Mouse (Mus musculus): ENCODE measurements around the gene Fam78b.

Fam78b gene

DNA sequence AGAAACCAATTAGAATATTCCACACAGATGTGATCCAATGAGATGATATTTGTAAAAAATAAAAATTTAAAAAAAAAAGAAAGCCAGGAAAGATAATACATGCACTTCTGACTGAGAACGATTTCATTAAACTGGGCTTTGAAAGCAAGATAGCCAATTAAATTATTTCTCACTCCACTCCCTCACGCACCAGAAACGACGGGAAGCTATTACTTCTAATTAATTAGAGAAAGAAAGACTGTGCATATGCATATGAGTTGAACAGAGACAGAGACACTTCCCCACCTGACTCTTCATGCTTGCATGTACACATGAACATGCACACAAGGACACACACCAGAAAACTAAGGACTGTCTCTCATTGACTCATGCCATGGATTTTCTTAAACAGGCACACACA lies 84.2 kb downstream of the Fam78b start:
- in situ Hi-C loops (cut with MboI, MseI), result no loop called here

DNA sequence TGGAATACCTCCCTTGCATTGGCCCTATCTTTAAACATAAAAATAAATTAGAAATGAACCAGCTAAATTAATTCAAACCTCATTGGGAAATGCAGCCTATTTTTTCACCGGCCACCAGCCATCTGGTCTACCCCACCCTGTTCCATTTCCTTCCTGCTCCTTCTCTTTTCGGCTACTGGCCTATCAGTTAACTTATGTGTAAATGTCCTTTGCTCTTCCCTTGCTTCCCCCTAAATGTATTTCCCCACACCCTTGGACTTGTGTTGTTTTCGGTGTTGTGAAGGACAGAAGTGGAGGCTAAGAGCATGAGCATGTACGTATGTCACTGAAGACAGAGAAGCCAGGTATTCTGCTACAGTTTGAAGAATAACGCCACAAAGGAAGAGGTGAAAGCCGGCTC lies 89.2 kb downstream of the Fam78b start:
- in situ Hi-C loops (cut with MboI, MseI), result no loop called here

DNA sequence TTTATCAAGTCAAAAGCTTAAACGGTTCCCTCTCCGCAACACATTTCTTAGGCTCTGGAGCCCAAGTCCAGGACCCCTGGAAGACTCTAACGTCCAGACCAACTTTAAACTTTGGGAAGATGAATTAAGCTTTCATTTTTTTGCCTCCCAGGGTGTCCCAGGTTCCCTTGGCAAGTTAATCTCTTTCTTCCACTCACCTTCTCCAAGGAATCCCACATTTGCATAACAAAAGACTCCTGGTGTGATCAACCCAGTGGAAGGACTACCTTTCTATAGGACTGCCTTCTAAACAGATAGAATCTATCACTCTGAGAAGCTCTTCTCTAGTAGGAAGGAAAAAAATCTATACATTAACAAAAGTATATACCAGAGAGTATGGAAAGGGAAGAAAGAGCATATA lies 92.3 kb downstream of the Fam78b start:
- in situ Hi-C loops (cut with MboI, MseI), result no loop called here

DNA sequence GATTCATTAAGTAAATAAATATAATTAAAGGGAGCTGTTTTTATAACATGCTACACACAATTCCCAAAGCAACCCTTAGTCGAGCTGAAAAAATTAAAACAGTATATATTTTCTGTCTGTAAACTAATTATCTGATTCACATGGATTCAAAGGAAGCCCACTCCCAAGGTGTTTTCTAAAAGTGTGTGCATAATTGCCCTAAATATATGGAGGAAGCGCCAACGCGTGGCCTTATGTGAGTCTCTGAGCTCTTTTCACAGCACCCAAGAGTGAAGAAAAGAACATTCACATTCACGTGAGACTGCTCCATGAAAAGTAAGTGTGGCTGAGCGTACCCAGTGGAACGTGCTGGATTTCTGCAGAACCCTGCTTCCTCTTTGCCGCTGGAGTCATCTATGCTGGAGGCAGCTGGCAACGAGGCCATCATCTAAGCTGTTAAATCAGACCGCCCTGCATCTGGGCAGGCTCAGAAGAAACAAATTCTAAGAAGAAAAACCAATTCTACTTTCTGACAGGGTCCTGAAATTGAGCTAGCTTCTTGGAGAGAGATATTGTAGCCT lies 93.5 kb downstream of the Fam78b start:
- in situ Hi-C loops (cut with MboI, MseI), result no loop called here

DNA sequence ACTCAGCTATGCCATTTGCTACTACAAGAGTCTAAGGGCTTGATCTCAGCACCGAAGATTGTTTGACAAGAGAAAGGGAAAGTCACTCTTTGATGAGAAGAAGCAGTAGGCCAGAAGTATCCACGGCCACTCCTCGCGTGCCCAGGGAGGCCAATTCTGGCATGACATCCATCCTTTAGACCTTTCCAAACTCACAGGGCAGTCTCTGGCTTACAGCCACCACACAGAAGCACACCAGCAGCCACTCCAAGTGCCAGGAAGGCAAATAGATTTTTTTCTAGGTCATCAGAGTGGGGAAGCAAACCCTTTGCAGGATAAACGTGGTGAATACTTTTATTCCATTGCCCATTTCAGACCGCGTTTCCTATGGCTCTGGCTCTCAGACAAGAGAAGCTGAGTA lies 97.5 kb downstream of the Fam78b start:
- in situ Hi-C loops (cut with MboI, MseI), result no loop called here

DNA sequence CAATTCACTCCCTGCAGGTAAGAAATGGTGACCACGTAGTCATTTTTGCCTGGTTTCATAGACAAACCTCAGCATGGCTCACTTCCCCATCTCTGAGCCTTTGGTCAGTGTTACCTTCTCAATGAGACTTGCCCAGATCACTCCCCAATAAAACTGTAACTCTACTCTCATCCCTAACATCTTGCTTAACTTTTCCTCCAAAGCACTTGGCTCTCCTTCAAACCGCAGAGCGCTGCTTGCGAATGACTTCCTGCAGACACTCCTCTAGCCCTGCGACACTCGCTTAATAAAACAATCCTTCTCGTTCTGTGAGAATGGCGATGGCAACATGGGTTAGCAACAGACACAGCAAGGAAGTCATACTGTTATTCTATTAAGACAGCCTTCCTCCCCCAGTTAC lies 100.8 kb downstream of the Fam78b start:
- in situ Hi-C loops (cut with MboI, MseI), result no loop called here

DNA sequence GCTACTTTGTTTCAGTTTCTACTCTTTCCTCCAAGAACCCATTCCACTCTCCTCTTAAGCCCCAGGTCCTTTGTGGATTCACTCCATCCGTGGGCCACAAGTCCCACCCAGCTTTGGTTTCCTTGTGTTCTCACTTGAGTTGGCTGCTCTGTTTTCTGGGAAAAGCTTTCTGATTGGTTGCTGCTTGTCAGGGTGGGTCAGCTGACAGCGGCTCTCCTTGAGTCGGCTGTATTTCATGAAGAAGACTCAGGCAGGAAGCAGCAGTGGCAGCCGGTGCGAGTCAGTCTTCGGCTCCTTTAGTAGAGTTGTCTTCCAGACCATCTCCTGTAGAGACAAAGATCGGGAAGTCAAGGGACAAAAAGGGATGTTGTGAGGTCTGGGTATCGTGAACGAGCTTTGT lies 101.3 kb downstream of the Fam78b start:
- in situ Hi-C loops (cut with MboI, MseI), result no loop called here

DNA sequence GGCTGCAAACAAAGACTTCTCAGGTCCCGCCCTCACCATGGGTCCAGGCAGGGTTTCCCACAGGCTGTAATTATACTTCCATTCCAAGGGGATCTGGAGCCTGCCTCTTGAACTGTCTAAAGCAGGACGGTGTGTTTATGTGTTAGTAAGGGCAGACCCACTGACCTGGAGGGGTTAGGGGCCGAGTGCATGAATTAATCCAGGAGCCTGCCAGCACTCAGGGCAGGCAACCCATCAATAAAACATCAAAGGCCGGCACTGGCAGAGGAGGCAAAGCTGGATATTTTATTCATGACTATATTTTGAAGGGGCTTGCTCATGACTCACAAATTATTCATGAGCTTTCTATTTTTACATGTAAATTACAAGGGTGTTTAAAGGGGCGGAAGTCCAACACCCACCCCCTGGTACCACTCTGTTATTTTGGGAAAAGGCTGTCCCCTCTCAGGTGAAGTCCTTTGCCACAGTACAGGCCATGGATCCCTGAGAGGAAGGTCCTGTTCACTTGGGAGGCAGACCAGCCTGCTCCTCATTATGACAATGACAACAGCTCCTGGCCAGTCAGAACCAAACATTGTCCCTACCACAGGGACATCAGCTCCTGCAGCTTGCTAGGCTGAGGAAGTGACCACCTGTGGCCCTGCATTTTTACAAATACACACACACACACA lies 103.9 kb downstream of the Fam78b start:
- in situ Hi-C loops (cut with MboI, MseI), result no loop called here

DNA sequence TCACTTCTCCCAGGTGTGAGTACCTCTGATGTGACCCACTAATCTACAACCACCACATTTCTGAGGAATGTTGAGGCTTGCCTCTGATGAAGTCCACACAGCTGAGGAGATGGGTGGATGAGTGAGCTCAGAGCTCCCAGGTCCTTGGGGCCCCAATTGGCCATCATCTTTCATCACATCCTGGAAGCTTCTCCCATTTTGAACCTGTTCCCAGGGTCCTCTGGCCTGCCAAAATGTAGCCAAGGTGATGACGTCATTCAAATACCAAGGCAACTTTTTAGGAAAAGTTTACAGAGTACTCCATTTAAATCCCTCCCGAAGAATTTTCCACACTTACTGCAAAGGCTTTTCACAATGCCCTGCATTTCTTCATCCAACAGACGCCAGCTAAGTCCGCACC lies 104.7 kb downstream of the Fam78b start:
- in situ Hi-C loops (cut with MboI, MseI), result no loop called here

DNA sequence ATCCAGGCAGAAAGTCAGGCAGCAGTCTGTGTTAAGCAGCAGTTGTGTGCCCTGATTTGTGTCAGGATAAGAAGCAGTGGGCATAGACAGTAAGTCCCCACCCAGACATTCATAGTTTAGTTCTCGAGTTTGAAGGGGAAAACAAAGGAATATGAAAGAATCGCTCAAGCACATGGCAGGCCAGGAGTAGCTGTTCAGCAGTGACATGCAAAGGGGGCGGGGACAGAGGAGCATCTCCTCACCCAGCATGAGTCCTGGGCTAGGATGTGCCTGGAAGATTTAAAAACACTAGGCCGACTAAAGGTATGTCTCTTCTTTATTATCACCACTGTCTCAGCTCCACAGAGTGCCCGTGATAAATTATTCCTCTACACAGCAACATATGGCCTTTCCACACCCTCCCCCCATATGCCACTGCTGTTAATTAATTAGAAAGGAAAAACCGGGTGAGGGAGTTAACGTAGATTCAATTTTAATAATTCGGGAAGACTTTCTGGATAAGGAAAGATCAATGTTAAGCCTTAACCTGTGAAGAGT lies 107.8 kb downstream of the Fam78b start:
- in situ Hi-C loops (cut with MboI, MseI), result no loop called here

DNA sequence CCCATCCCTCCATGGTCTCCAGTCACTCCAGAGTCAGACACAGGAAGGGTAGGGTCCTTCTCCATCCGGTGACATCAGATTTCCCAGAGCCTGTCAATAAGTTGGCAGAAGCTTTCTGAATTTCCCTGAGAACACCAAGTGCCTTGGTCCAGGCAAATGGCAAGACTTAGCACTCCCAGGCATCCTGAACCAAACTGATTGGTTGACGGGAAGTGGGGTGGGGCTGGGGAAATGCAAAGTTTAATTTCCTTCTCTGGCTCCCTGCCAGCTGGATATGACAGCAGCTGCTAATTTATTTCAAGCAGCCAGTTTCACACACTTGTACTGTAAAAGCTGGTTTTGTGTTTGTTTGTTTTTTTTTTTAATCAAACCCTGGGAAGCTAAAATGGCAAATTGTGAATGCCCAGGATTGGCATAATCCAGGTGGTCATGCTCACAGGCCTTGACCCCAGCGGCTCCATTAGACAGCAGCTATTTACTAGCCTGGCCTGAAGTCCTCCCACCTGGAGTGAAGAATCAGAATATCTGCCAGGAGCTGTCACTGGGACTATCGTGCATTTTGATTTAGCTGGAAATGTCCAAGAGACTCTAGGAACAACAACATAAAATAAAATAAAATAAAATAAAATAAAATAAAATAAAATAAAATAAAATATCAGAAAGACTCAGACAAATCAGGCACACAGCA lies 113.3 kb downstream of the Fam78b start:
- in situ Hi-C loops (cut with MboI, MseI), result no loop called here

DNA sequence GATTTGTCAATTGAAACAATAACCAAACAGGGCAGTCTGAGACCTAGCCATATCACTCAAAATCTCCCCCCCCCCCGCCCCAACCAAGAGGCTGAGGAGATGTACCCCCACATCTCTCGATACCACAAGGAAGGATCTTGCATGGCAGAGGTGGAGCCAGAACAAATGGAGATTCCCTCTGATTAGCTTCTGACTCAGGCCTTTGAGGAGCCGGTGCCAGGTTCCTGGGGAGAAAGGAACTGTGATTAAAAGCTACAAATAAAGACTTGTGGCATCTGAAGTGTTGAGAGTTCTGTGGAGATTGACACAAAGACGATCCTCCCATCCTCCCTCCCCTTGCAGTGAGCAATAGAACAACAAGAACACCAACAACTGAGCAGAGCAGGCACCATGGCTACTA lies 113.9 kb downstream of the Fam78b start:
- in situ Hi-C loops (cut with MboI, MseI), result no loop called here

DNA sequence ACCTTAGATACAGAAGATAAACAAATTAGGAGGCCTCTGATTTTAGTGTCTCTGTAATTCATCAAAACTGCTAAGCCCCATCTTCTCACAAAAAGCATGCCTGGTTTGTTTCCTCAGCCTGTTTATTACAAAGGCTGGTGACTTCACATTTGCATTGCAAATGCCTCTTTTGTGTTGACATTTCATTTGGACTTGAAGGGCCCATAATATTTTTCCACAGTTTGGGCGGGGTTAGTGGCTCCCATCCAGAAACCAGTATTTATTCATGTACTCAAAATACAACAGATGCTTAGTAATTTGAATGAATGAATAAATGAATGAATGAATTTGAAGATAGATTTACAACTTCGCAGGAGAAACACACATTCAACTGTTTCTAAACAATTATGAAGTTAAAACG lies 115.5 kb downstream of the Fam78b start:
- in situ Hi-C loops (cut with MboI, MseI), result no loop called here

DNA sequence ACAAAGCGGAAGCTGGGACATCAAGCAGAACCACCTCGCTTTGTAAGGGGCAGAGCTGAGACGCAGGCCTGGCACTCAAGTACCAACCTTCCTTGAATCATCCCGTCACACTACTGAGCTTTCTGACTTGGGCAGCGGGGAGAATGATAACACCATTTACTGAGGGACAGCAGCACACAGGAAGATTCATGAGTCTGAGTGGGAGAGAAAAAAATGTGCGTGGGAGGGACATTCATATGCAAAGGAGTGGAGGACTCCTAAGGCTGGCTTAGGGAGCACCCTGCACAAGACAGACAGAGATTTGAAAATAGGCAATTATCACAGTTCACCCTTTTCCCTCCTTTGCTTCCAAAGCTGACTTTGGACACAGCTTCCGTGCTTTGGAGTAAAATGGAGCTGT lies 117.8 kb downstream of the Fam78b start:
- in situ Hi-C loops (cut with MboI, MseI), result no loop called here

DNA sequence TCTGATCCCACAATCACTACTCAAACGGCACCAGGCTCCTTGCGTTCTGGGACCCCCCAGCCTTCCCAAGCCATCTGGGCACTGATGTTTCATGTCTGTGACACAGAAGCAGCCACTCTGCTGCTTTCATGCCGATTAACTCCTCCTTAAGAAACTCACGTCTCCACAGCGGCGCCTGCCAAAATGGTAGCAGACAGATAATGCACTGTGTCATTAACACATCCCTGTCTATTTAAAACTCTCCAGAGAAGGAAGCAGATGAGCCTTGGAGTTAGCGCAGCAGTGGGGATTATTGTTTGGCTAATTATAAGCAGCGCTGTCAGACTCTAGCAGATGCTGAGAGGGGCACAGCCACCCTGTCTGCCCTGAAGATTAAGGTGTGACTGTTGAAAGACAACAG lies 118.2 kb downstream of the Fam78b start:
- in situ Hi-C loops (cut with MboI, MseI), result no loop called here

DNA sequence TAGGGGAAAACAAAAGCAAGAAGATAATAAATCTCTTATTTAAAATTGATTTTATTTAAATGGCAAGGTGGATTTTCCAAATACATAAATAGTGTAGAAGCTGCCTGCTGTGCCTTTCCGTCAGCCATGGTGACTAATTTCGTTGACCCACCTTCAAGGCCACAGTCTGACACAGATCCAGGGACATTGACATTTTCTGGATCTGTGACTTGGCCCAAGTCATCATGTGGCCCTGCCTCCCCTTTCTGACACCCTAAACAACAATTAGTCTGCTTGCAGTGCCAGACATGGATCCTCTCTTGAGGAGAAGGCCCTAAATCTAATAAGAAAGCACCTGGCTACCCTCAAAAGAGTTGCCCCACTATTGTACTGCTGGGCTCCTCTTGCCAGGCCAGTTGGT lies 121.2 kb downstream of the Fam78b start:
- in situ Hi-C loops (cut with MboI, MseI), result no loop called here

DNA sequence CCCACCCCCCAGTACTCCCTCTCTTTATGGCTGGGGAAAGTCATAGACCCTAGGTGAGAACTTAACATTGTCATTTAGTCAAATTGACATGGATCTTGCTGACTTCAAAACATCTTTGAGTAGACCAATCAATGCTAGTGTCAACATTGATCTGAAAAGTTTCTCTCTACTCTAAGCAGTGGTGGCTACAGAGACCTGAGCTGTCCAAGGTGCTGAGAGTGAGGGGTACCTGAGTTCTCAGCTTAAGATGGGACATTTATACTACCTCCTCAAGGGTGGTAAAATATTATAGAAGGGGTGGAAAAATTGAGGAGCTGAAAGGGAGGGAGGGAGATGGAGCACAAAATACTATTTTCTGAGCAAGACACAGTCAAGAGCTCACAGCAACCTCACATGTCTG lies 122.3 kb downstream of the Fam78b start:
- in situ Hi-C loops (cut with MboI, MseI), result no loop called here

DNA sequence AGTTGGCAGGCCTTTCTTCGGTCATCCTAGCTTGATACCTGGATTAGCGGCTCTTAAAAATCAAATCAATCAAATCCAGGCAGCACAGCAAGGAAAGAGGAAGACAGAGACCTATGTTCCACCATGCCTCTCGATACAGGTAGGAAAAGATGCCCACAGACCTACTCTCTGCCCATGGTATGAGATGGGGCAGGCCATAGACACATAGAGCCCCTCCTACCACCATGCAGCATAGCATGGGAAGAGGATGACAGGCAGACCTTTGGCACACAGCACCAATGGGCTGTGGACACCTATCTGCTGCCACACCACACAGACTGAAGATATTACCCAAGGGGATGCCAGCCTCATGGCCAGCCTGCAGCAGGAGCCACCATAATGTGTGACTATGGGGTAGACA lies 124.7 kb downstream of the Fam78b start:
- in situ Hi-C loops (cut with MboI, MseI), result no loop called here

DNA sequence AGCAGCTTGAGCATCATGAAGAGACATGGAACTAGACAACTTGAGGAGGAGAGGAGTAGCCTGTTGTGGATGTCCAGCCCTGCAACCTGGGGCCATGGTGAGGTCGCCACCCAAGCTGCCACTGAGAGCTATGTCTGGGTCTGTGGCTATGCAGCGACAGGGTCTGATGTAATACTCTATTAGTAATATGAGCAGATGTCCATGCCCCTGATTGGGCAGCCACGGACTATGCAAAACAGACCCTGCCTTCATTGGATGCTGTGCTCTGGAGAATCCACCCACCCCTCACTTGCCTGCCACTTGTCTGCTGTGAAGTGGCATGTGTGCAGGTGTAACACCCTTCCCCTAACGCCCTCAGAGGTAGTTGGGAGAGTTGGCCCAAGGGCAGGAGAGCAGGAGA lies 125.1 kb downstream of the Fam78b start:
- in situ Hi-C loops (cut with MboI, MseI), result no loop called here

DNA sequence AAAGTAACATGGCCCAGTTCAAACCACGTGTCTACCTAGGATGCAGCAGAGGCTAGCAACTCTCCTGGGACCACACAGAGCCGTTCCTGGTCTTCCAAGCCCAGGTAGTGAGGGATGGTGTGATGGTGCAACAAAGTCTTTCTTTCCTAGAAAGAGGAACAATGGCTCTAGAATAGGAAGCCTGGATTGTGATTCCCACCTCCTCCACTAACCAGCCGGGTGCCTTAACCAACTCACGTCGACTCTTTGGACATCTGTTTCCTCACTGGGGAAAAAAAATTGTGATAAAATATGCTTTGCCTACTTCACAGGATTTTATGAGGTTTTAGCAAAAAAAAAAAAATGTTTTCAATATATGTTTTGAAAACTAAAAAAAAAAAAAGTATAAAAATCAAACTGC lies 134.5 kb downstream of the Fam78b start:
- in situ Hi-C loops (cut with MboI, MseI), result no loop called here
